Mouse (Mus musculus) urinary bladder, postnatal 25 days (tissue): Measurements from ENCODE around the gene Gm42372.
"Not testable (repeated sequence)": the region's sequence is repeated elsewhere in the genome, so short reads cannot be mapped to it uniquely, and the experiment has no call there.

Experiments
- DNase-seq: peaks from one replicate; pipeline ENCODE4 v3.0.0; 2022; ENCODE audit warnings: low spot score

Gm42372 gene

DNA sequence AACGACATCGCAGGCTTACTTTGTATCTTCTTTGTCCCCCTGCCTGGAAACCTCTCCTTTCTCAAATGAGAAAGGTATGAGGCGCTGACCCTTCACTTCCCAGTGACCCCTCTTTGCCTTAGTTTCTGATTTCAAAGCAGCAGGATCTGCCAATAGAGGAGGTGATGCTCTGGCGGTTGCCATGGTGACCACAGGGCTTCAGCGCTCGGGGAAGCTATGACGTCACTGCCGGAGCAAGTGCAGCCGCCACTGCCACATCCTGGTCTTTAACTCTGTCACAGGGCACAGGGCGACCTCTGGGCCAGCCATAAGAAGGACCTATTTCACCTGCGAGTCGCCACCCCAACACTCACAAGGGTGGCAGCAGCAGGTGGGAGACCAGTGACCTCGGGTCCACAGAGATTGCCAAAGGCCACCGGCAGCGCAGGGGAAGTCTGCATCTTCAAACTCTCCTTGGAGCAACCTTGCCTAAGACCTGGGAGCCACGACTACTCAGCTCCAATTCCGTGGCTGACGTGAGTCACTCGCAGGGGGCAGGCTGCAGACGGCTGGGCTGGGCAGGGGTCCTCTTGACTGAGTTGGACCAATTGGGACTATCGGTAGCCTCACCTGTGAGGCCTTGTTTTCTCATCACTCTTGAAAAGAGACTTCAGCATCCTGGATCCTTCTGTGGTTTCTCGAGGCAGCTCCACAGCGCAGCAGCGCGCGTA, at the start of gene Gm42372:
Gene Gm42372 (plus strand): TSS at position 228 of the 710 bp plus-strand sequence.
- no peak for DNase-seq

DNA sequence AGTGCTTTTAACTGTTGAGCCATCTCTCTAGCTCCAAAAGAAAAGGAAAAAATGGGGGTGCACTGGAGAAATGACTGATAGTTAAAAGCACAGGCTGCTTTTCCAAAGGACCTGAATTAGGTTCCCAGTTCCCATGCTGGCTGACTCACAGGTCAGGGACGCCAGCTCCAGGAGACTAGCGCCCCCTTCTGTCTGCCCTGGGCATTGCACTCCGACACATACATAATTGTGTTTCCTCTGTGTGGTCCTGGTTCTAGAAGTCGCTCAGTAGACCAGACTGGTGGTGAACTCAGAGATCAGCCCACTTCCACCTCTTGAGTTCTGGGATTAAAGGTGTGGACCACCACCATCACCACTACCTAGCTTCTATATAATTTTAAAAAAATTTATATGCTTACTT, 45.6 kb upstream of the Gm42372 start:
- DNase-seq, result no peak

DNA sequence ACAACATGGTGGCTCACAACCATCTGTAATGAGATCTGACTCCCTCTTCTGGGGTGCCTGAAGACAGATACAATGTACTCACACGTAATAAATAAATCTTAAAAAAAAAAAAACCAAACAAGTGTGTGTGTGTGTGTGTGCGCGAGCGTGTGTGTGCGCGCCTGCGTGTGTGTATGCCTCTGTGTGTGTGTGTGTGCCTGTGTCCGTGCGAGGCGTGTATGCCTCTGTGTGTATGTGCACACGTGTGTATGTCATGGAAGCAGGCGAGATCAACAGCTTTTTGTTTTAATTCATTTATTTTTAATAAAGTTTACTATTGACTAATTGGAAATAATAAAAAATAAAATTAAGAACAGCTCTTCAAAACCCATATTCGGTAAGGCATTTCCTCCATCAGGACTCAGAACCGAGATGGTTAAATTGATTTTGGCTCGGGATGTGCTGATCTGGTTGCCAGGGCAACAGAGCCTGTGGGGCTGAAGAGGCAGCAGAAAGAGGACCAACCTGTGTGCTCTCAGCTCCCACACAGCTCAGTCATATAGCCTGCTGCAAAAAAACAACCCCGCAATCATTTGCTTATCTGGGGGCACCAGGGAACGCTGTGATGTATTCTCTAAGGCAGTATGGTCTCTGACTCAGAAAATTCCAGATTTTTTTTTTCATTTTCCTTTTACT, 44.6 kb upstream of the Gm42372 start:
- DNase-seq, result no peak

DNA sequence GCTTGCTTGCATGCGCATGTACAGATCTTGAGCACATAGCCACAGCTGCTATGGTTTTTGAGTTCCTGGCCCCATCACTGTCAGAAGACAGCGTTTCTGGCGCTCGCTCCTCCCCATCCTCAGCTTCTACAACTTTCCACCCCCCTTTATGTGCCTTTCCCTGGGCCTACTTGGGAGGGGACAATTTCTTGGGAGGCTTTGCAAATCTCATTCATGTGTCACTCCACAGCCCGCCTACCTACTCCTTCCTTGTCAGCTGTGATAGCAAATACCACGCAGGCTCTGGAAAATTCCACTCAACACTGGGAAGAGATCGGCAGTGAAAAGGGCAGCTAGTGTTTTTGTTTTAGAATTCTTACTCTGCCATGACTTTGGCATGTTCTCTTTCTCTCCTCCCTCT, 42.6 kb upstream of the Gm42372 start:
- DNase-seq, result no peak

DNA sequence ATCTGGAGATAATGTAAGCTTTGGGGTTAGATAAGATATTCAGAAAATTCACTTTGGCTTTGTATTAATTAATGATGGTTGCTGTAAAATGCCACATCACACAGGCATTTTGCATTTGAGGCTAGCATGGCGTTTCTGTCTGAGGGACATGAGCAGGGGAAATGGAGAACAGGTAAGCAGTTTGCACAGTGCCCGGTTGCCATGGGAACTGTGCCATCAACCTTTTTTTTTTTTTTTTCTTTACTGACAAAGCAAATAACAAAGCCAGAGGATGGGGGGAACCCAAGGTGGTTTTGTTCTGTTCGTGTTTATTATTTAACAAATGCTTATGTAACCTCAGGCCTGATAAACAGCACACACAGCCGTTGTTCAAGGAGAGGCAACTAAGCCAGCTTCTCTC, 40.0 kb upstream of the Gm42372 start:
- DNase-seq, result no peak

DNA sequence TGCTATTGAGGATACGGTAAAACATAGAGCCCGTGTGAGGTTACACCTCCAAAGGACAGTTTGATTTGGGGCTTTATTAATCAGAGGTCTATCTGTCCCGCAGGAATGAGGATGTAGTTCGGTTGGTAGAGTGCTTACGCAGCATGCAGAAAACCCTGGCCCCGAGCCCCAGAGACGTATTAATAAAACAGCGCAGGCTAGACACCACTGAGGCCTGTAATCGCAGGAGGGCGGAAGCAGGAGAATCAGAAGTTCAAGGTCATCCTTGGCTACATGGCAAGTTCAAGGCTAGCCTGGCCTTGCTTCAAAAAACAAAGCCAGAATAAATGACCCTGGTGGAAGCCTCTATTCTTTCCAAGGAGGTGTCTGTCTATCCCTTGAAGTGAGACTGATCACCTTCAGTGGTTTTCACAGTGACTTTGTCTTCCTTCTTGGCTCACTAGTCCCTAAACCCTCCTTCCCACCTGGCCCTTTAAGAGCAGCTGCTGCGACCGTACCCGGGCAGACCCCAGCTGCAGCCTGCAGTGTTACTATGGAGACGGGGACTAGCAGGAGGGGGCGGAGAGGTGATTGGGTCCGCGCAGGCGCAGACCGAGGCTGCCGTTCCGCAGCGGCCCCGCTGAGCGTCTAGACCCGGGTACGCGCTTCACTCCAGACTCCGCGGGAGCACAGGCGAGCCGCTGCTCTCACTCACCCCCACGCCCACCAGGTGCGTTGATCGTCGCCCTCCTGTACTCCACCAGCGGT, 38.7 kb upstream of the Gm42372 start, which contains the start of gene Pnmal2:
Gene Pnmal2 (plus strand): TSS at position 622 of the 747 bp plus-strand sequence.
- DNase-seq, result peak; percentile 55

DNA sequence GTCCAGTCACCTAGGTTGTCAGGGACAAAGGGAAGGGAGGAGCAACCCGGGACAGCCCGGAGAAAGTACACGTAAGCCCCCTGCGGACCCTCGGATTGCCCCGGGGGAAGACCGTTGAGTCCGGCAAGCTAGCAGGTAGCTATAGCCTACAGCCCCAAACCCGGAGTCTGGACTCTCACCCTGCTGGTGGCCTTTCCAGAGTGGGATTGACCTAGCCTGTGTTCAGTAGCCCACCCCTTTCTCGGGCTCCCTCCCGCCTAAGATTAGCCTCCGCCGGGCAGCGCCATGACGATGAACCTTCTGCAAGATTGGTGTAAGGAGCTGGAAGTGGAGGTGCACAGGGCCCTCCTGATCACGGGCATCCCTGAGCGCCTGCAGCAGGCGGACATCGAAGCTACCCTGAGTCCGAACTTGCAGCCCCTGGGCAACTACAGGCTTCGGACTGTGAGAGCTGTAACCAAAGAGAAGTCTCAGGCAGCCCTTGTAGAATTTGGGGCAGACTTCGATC, 38.0 kb upstream of the Gm42372 start:
- no peak for DNase-seq

DNA sequence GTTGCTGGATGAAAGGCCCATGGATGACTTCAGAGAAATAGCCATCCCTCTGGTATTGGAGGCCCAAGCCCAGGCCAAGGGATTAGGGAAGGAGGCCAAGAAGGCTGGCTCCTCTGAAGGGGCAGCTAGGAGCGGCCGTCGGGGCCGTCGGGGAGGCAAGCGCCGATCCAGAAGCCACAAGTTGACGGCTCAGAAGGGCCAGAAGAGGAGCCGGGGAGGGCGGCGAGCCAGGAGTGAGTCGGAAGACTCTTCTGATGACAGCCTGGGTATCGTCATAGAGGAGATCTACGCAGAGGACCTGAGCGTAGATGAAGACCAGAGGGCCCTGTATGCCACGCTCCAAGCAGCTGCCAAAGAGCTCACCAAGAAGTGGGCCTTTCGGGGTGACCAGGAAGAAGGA, 37.5 kb upstream of the Gm42372 start:
- no peak for DNase-seq

DNA sequence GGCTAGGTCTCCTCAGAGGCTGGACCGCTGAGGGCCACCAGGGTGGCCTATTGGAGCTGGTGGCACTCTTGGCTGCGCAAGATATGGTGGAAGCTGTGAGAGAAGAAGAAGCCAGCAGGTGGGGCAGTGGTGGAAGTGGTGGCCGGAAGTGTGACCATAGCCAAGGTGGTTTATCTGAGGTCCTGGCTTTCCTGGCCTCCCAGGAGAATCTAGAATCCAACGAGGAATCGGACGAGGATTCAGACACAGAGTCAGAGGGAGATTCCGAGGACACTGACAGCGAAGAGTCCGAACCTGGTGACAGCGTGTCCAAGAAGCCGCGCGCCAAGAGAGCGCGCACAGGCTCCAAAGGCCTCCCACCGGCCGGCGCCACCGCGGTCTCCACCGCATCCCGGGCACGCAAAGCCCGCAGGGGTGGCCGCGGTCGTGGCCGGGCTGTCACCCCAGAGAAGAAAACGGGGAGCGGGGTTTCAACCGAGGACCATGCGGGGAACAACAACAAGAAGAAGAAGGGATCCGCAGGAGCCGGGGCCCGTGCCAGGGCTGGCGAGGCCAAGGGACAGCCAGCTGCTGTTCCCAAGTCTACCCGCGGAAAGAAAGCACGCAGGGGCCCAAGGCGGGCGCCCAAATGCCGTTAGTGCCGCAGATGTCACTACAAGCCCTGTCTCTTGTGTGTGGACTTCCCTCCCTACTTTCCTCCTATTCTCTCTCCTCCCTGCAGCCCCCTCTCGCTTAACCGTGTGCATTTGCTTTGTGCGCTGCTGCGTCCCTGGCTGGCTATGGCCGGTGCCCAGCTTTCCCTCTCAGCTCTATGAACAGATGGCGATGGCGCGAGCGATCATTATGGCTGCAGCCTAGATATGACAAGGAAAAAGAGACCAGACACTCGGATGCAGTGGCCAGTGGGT, 36.2 kb upstream of the Gm42372 start:
- DNase-seq, result no peak

DNA sequence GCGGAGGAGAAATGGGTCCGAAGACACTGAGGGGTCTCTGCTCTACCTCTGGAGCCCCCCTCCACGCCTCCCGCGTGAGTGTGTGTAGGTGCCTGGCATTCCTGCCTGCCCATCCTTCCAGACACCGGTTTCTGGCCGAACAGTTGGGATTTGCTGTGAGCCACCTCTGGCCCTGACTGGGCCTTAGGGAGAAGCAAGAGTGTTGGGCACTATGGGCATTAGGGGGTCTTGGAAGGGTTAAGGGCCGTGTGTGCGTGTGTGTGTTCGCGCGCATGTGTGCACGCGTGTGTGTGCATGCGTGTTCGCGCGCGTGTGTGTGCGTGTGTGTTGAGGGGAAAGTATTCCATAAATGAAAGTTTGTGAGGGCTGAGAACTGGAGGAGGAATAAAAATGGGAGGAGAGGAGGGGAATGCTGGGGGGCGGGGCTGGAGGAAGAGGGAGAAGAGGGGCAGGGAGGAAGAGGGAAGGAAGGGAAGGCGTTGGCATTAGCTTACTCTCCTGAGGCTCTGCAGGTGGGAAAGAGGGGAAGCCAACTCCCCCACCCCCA, 35.5 kb upstream of the Gm42372 start:
- no peak for DNase-seq

DNA sequence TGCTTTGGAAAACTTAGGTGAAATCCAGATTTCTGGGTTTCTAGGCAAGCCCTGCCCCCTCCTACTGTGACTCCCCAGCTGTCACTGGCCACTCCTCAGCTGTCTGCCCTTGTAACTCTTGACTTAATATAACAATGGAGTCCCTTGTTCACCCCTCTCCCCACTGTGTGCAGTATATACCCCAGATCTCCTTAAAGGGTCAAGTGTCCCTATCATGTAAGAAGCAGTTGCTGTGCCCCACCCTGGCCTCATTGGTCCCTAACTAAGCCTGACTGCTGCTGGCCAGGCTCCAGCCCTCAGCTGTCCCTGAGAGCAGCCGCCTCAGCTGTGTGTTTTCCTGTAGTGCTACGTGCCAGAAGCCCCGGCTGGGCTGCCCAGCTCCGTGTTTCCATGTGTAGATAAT, 34.9 kb upstream of the Gm42372 start:
- no peak for DNase-seq

DNA sequence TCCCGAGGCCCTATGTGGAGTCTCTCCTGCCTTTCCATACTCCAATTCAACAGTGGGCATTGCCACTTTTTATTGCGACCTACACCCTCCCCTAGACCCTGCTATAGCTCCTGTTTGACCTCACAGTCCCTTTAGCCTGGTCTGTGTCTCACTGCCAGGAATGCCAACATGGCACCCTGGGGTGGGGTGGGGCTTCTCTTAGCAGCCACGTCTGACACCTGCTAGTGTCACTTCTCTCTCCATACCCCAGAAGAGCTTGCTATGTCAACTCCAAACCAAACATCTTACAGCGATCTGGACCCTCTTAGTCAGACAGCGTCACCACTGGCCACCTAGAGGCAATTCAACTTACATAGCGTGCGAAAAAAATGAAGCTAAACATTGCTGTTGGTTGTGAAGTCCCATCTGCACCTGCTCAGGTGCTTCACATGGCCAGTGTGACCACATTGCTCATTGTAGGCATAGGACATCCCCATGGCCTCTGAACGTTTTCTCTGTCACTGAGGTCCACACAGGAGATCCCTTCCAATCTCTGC, 33.9 kb upstream of the Gm42372 start:
- DNase-seq, result no peak

DNA sequence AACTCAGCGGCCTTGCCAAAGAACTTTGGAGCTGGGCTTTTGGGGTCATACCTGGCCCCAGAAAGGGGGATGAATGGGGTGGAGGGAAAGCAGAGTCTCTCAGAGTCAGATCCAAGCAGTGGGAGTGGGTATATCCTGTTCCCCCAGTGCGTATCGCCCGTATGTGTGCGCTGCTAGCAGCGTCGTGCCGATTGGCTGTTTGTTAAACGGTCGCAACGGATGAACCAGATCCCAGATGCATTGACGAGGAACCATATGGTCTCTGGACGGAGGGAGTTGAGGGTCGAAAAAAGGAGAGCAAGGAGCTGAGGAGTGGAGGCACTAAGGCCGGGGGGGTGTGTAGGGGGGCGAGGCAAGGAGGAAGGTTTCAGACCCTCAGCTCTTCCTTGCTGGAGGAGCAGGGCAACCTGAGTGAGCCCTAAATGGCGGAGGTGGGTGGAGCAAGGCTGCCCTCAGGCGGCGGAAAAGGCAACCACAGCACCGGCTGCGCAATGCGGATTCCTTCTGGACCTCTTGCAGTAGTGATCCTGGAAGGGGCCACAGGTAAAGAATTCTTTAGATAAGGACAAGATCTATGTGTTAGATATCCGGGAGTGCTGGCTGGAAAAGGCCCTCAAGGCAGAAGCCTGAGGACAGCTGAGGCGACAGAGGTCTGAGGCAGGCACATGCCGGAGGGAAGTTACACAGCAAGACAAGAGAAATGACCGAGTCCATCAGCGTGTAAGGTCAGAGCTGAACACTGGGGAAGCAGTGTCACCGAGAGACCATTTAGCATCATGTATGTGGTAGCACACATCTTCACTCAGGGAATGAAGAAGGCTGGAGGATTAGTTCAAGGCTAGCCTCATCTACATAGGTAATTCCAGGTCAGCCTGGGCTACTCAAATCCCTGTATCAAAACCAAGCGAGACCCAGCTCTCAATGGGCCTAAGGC, 32.7 kb upstream of the Gm42372 start:
- DNase-seq, result peak; percentile 66

DNA sequence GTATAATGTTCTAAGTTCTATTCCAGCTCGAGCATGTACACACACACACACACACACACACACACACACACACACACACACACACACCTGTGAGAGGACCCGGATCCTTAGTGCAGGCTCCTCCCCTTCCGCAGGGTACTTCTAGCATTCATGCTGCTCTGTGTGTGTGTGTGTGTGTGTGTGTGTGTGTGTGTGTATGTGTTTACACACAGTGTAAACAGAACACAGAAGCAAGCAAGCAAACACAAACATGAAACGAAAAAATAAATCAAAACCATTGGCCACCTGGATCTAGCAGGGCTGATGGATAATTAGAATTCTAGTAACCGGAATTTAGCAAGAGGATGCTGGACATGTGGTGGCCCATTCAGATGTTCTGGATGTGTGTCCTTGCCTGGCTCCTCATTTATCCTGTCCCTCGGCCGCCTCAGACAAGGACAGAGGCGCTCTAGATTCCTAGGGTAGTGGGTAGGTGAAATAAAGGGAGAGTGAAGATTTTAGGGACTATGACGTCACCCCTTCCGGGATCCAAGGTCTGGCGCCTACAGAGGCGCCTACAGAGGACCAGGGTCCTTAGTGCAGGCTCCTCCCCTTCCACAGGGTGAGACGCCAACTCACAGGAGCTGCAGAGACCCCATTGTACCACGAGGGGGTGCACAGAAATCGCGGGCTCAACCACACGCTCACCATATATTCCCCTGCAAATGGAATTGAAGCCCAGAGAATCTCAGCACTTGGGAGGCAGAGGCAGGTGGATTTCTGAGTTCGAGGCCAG, 31.8 kb upstream of the Gm42372 start:
- peak; percentile 59 for DNase-seq

DNA sequence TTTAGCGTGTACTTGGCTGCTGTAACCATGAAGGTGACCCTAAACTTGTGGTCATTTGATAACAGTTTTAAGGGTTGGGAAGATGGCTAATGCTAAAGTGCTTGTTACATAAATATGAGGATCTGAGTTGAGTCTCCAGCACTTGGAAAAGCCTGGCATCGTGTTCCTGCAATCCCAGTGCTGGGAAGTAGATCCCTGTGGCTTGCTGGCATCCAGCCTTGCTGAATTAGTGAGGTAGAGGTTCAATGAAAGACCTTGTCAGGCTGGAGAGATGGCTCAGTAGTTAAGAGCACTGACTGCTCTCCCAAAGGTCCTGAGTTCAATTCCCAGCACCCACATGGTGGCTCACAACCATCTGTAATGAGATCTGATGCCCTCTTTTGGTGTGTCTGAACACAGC, 29.1 kb upstream of the Gm42372 start:
- DNase-seq, result not testable (repeated sequence)

DNA sequence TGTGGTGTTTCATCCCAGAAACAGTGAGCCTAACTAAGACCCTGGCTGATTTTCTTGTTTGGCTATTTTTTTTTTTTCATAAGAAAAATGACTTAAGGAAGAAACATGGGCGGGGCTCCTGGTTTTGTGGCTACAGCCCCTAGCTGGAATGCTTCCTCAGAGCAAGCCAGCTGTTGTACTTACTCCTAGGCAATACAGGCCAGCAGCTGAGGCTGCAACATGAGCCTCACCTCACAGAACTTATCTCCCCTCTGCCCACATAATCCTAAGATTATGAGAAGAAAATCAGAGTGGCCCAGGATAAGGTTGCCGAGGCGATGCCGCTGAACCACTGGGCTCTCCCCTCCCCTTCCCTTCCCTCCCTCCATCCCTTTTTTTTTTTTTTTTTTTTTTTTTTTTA, 27.2 kb upstream of the Gm42372 start:
- DNase-seq, result no peak

DNA sequence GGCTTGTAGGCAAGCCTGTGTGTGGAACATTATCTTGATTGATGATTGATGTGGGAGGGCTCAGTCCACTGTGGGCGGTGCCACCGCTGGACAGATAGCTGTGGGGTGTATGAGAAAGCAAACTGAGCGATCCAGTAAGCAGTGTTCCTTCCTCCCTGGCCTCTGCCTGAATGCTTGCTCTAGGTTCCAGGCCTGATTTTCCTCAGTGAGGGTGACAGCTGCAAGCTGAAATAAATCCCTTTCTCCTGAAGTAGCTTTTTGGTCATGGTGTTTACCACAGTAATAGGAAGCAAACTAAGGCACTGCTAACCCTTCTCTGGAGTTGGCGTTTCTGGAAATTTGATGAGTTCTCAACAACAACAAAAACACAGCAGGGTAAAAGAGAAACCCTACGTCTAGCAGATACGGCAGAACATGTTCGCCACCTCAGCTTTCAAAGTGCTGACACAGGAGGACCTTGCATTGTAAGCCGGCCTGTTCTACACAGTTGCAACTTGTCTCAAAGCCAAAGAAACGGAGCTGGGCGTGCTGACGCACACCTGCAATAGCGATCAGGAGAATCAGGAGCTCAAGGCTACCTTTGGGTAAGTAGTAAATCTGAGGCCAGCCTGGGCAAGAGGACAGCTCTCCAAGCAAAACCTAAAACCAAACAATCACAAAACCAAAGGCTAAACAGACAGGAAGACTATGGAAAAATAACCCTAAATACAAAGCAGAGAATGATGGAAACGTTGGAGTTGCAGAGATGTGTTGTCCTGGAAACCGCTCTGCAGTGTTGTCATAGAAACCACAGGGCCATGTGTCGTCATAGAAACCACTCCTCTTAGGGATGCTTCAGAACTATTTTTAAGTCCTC, 26.2 kb upstream of the Gm42372 start:
- no peak for DNase-seq

DNA sequence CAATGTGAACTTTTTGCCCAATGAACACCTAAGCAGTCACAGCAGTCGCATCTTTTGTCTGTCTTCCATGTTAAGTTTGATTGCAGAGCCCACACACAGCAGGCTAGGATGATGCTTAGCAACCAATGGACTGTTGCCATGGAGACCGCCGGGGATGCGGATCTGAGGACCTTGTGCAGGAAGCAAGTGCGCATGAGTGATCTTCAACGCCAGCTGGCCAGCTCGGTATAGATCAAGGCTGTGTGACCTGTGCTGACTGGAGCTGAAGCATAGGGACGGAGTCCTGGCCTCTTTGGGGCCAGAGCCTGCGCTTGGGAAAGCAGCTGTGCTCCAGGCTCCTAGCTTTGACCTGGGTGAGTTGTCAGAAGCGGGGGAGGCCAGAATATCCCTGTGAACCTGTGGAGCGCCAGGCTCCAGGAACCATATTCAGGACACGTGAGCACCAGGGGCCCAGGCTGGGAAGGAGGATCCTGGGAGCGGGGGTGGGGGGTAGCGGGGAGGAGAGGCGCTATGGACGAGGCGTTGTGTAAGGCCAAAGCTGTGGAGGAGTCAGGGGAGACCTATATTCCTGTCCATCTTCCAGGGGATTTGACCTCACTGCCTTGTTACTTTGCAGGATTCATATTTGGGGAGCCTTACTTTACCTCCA, 23.2 kb upstream of the Gm42372 start, which contains the start of gene Pnmal1:
Gene Pnmal1 (plus strand): TSS at position 141 of the 649 bp plus-strand sequence.
- no peak for DNase-seq
